Mouse (Mus musculus) cortical plate, adult 2 months (tissue): ENCODE measurements at regions not wholly inside any gene's neighbourhood (a gene's known extent, or its start where the extent isn't known, plus 50 kb on each side); places are given as distances from the start of the nearest gene placed in this dataset.
A peak's percentile ranks its signal among the peaks of the same experiment; 100 is the strongest.

ENCODE experiments used
- H3K27ac ChIP-seq: fragments of 200-500 bp; 2 replicates; pipeline ENCODE4 v1.5.1; 2012; ENCODE audit warnings: low read length, control low read depth, inconsistent platforms; ENCODE audit not compliant: insufficient read depth
- H3K4me1 ChIP-seq: fragments of 200-500 bp; 2 replicates; pipeline ENCODE4 v1.6.1; 2011; ENCODE audit warnings: low read length; ENCODE audit not compliant: control insufficient read depth, insufficient read depth
- H3K4me3 ChIP-seq: fragments of 200-500 bp; 2 replicates; pipeline ENCODE4 v1.5.1; 2011; ENCODE audit warnings: mild to moderate bottlenecking, low read length, control low read depth; ENCODE audit not compliant: insufficient read depth
- CTCF ChIP-seq: fragments of 200-500 bp; IDR thresholded peaks from 2 replicates; pipeline ENCODE4 v1.5.1; 2011; ENCODE audit warnings: mild to moderate bottlenecking, control low read depth, low read length; ENCODE audit not compliant: insufficient read depth; ENCODE audit errors: extremely low read depth
- POLR2A ChIP-seq: fragments of 200-500 bp; IDR thresholded peaks from 2 replicates; pipeline ENCODE4 v1.6.1; 2011; ENCODE audit warnings: mild to moderate bottlenecking, low read length, control low read depth; ENCODE audit not compliant: insufficient read depth; ENCODE audit errors: extremely low read depth

DNA sequence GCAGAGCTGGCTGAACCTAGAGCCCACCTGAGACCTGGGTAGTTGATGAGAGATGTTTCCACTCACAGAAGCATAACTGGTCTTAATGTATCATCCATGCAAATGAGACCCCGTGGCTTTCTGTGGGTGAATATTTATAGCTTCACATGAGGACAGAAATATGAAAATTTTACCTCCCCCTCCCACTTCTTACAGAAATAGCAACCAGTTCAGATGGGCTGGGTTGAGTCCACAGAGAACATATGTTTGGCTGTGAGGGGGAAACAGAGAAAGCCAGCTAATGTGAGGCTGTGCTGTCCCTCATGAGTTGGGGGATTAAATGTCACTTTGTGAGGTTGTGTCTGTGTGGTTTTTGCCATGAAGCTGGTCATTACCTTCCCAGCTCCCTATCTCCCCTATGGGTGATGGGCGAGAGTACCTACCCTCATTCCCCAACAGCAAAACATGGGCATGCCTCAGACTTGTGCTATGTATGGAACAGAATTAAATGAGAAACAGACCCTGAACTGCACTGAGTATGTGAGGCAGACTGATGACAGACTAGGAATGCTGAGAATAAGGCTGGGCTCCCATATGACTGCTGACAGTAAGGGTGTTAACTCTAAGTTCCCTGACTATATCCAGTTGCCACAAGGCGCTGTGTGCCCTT is 178.7 kb upstream of the 1810046K07Rik start:
- peaks cover 6% of the 10 kb centered on the region for H3K4me1 ChIP-seq
- peak overlapping the region; percentile 84; the same call in 1 of the 2 replicates for H3K27ac ChIP-seq
- TF ChIP-seq POLR2A, result no peak
- no peak for TF ChIP-seq CTCF
- no peak overlapping the region for H3K4me3 ChIP-seq

DNA sequence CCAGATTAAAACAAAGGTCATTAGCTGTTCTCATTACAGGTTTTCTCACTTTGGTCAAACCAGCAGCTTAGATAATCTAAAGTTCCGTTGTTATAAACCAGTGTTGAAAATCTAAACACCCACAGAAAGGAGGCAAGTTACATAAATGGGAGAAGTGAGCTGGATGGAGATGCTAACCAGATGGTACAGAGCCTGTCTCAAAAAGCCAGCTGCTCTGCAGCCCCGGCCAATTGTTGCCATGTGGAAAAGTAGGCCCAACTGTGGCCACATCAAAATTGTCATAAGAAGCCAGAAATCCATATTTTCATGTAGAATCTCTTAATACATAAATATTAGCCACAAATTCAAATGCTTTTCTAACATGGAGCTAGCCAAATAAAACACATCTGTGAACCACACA is 188.9 kb upstream of the 1810046K07Rik start:
- H3K27ac ChIP-seq, result no peak overlapping the region

DNA sequence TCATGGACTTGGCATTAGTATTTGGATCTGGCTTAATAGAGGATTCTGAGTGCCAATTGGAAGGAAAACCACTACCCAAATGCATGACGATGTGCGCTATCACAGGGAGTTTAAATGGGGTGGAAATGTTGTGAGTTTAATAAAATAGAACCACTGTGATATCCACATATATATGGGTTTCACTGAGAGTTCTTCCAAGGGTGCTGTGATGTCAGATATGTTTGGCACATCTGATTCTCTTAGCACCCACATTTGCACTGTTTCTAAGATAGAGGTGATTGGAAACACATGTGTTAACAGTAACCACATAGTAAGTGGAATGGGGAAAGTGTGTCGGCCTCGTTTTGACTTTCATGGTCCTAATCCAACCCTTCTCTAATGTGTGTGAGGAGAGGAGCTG is 189.7 kb upstream of the 1810046K07Rik start:
- peak overlapping the region; percentile 46; the same call in 1 of the 2 replicates for H3K27ac ChIP-seq
- TF ChIP-seq CTCF, result no peak
- no peak for TF ChIP-seq POLR2A

More for the DNA sequence above, 188.9 kb upstream of the 1810046K07Rik start:
- H3K4me3 ChIP-seq, result no peak overlapping the region
- TF ChIP-seq POLR2A (no peak), CTCF (no peak)
- no peaks in the 10 kb centered on the region for H3K4me1 ChIP-seq

DNA sequence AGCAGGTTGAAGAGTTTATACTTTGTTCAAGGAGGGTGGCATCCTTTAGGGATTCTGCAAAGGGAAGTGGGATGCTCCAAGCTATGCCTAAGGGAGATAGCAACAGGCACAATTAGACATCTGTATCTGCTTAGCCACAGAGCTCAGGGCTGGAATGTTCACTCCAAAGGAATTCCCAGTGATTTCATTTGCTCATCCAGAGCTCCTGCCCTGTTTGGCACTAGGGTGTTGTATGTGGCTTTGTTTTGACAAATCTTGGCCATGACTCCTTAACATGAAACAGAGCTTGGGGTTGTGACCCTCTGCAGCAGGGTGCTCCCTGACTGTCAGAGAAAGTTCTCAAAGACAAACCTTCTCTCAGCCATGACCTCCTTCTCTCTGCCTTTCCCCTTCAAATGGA is 194.8 kb upstream of the 1810046K07Rik start:
- no peaks in the 10 kb centered on the region for H3K4me1 ChIP-seq
- no peak overlapping the region for H3K27ac ChIP-seq
- H3K4me3 ChIP-seq, result no peak overlapping the region
- TF ChIP-seq POLR2A, result no peak
- no peak for TF ChIP-seq CTCF

More for the DNA sequence above, 189.7 kb upstream of the 1810046K07Rik start:
- no peaks in the 10 kb centered on the region for H3K4me1 ChIP-seq
- no peak overlapping the region for H3K4me3 ChIP-seq

DNA sequence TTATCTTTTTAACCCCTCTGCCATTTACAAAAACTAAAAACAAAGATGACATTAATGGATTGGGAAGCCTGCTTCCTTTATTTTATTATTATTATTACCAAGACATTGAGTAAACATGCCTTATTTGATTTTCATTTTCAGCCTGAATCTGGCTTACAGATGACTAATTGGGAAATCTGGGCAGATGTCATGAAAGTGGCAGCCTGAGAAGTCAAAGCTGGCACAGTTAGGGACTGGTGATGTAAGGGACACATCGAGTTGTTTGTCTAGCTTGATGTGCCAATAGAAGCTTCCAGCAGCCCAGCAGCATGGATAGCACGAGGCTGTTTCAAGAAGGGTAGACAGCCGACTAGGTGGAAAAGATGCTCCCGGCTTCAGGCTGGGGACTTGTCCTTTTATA is 197.2 kb upstream of the 1810046K07Rik start:
- no peaks in the 10 kb centered on the region for H3K4me1 ChIP-seq
- no peak overlapping the region for H3K4me3 ChIP-seq
- no peak overlapping the region for H3K27ac ChIP-seq
- TF ChIP-seq POLR2A (no peak), CTCF (no peak)

DNA sequence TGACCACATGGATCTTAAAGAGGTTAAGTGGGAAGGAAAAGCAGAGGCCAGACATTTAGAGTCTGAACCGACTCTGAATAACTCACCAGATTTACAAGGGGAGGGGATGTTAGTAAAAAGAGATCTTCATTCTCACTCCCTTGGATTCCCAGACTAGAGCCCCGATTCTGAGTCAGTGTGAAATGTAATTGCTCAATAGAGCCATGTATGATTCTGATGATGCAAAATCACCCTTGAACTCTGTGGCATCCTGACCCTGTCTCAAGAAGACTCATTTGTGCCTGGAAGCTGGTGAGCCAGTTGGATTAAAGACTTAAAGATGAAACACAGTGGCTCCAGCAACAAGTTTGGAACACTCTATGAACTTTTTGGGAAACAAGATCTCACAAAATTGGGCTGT is 210.2 kb upstream of the 1810046K07Rik start:
- H3K27ac ChIP-seq, result no peak overlapping the region
- TF ChIP-seq POLR2A (no peak), CTCF (no peak)
- H3K4me3 ChIP-seq, result no peak overlapping the region
- no peaks in the 10 kb centered on the region for H3K4me1 ChIP-seq

DNA sequence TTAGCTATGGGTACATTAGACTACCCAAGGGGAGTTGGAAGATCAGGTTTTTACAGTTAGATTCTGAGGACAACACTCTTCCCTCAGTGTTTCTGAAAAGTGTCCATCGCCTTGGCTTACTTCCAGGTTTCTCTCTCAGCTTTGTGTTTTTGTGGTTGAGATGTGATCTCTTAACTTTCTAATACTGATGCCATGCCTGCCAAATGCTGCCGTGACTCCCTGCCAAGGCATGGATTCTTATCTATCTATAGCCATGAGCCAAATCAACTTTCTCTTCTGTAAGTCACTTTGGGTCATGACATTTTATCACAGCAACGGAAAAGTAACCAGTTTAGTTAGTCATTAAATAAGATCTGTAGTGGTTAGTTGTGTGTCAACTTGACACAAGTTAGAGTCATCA is 213.2 kb upstream of the 1810046K07Rik start:
- H3K4me3 ChIP-seq, result no peak overlapping the region

DNA sequence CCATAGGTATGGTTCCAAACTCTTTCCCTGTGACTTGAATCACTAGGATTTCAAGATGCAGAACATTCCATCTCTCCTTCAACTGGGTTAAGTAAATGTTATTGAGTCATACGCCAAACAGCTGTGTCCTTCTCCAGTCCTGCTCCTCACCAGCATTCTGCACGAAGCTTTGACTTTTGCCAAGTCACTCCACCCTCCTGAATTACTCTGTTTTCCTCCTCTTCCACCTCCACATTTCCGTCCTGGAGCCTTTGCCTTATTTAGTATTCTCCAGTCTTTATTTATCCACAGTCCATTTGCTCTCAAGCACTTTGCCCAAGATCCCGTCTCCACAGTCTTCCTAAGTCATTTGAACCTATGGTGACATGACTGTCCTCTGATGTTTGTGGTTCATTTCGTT is 193.1 kb upstream of the Arhgap20 start:
- H3K4me3 ChIP-seq, result no peak overlapping the region
- H3K27ac ChIP-seq, result no peak overlapping the region
- no peaks in the 10 kb centered on the region; the same call in 1 of the 2 replicates for H3K4me1 ChIP-seq
- TF ChIP-seq CTCF, result no peak
- TF ChIP-seq POLR2A, result no peak

More for the DNA sequence above, 213.2 kb upstream of the 1810046K07Rik start:
- Histone ChIP-seq H3K27ac (no peak overlapping the region), H3K4me1 (no peaks in the 10 kb centered on the region)
- TF ChIP-seq CTCF (no peak), POLR2A (no peak)

DNA sequence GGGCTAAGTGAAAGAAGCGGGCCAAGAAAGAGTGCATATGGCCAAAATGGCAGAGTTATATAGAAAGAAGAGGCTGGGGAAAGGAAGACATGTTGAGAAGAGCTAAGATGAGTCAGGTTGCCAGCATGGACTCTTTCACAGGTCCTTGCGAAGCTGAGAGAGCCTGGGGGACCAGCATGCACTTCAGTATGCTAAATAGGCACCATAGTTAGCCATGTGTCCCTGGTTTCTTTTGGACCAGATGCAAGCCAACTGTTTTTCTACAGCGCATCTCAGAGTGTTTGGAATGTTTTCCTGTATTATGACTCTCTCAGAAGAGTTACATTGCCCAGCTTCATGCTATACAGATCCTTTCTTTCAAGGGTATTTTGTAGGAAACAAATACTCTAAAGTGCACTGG is 183.5 kb upstream of the Arhgap20 start:
- TF ChIP-seq CTCF (no peak), POLR2A (no peak)
- Histone ChIP-seq H3K4me1 (no peaks in the 10 kb centered on the region), H3K4me3 (no peak overlapping the region), H3K27ac (no peak overlapping the region)

DNA sequence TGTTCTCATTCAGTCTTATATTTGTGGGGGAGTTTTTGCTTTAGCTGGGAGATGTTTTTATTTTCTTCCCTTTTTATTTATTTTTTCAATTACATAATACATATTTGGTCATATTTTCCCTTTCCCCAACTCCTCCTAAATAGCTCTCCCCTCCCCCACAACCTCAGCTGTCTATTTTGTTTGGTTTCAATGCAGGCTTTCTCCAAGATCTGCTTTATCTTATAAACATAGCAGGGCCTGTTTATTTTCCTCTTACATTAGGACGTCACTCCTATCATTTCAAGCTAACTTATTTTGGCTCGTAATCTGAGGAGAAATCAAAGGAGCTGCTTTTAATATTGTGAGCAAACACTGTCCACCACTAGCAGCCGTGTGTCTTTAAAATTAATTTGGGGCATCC is 171.4 kb upstream of the Arhgap20 start:
- H3K4me1 ChIP-seq, result no peaks in the 10 kb centered on the region
- H3K4me3 ChIP-seq, result no peak overlapping the region
- TF ChIP-seq CTCF (no peak), POLR2A (no peak)
- H3K27ac ChIP-seq, result no peak overlapping the region
